In the genomic region with DNA sequence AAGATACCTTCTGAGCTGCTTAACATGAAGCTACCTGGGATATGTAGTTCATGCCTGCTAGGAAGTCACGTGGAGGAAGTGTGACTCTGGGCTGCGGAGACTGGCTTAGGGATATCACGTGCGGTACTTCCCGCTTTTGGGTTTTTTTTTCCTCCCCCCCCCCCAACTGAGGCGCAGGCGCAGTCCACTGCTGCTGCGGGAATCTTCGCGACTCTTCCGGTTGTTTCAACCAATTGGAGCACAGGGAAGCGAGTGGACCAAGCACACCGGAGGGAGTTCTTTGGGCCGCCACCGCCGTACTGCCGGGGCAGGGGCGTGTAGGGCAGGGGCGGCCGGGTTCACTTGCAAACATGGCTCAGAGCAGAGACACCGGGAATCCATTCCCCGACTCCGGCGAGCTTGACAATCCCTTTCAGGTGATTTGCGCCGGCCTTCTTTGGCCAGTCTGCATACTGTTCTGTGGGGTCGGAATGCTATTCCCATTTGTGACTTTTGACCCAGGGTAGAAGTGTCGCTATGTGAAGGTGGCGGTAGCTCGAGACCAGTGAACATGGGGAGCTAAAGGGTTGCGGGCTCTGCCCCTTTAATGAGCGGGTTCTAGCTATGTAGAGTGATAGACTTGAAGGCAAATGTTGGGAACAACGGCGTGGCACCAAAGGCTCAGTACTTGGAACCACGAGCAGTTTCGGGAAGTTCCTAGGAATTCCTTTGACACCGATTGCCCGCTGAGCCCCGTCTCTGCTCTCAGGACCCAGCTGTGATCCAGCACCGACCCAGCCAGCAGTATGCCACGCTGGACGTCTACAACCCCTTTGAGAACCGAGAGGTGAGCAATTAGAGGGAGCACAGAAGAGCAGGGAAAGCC, we compare ENCODE assay signal across 7 mouse cellular contexts. TPM values are rescaled to one million over a fixed set of nuclear protein-coding genes. Genes with fewer than 3 reads are reported as not detected.
A peak's percentile ranks its signal among the peaks of the same experiment; 100 is the strongest.
DNase-seq lines count a peak whose midpoint lies in the region; ATAC-seq lines count a peak whose summit lies in the region.

Gene Scamp3, plus strand, starts transcription at position 232 of the 865 bp plus-strand sequence.

- no peaks in the 10 kb centered on the region for H3K27me3 ChIP-seq in embryonic facial prominence, embryonic 11.5 days (ENCODE audit: control insufficient read depth, insufficient read depth, low read length)
- H3K27me3 ChIP-seq in limb, embryonic 10.5 days (ENCODE audit: low read depth, poor library complexity, severe bottlenecking) = no peaks in the 10 kb centered on the region
- H3K27me3 ChIP-seq in midbrain, embryonic 13.5 days = no peaks in the 10 kb centered on the region

- peak within 1 kb of the TSS; percentile 80 for H3K4me3 ChIP-seq in embryonic facial prominence, embryonic 11.5 days (ENCODE audit: low read depth, low read length)
- H3K4me3 ChIP-seq in limb, embryonic 10.5 days = peak within 1 kb of the TSS; percentile 75
- peak within 1 kb of the TSS; percentile 74 for H3K4me3 ChIP-seq in midbrain, embryonic 13.5 days (replicated peaks)

- peak; percentile 92 for DNase-seq in adrenal gland, postnatal 14 days
- peak; percentile 96 for DNase-seq in embryonic facial prominence, embryonic 11.5 days (ENCODE audit: low spot score)
- DNase-seq in kidney, adult 11 months = peak; percentile 95
- DNase-seq in limb, embryonic 10.5 days (ENCODE audit: low spot score) = peak; percentile 97
- DNase-seq in spleen, adult 12 weeks (ENCODE audit: low spot score) = peak; percentile 64

- H3K4me1 ChIP-seq in embryonic facial prominence, embryonic 11.5 days (ENCODE audit: control insufficient read depth, insufficient read depth, low read length) = peaks cover 3% of the 10 kb centered on the region; the same call in 1 of the 2 replicates
- peaks cover 22% of the 10 kb centered on the region for H3K4me1 ChIP-seq in limb, embryonic 10.5 days
- H3K4me1 ChIP-seq in midbrain, embryonic 13.5 days (replicated peaks) = peaks cover 16% of the 10 kb centered on the region

- H3K9ac ChIP-seq in embryonic facial prominence, embryonic 11.5 days (replicated peaks; ENCODE audit: low read length) = peak within 1 kb of the TSS; percentile 80
- H3K9ac ChIP-seq in midbrain, embryonic 13.5 days (replicated peaks) = peak within 1 kb of the TSS; percentile 78

- WGBS in embryonic facial prominence, embryonic 11.5 days = under 1% methylated on average over 43 of the region's 43 CpGs
- WGBS in limb, embryonic 10.5 days = under 1% methylated on average over 43 of the region's 43 CpGs
- under 1% methylated on average over 43 of the region's 43 CpGs for WGBS in midbrain, embryonic 13.5 days

- no peaks in the 10 kb centered on the region for H3K9me3 ChIP-seq in embryonic facial prominence, embryonic 11.5 days (replicated peaks; ENCODE audit: control insufficient read depth, low read length)
- H3K9me3 ChIP-seq in limb, embryonic 10.5 days (replicated peaks) = no peaks in the 10 kb centered on the region
- H3K9me3 ChIP-seq in midbrain, embryonic 13.5 days = no peaks in the 10 kb centered on the region

- H3K27ac ChIP-seq in embryonic facial prominence, embryonic 11.5 days (replicated peaks; ENCODE audit: low read depth, low read length) = peak within 1 kb of the TSS; percentile 7; the same call in 1 of the 2 replicates
- H3K27ac ChIP-seq in limb, embryonic 10.5 days = peak within 1 kb of the TSS; percentile 85
- H3K27ac ChIP-seq in midbrain, embryonic 13.5 days = peak within 1 kb of the TSS; percentile 76

- H3K36me3 ChIP-seq in embryonic facial prominence, embryonic 11.5 days (replicated peaks; ENCODE audit: control insufficient read depth, insufficient read depth, low read depth, low read length) = peaks cover 26% of the 10 kb centered on the region
- H3K36me3 ChIP-seq in limb, embryonic 10.5 days = peaks cover 80% of the 10 kb centered on the region
- H3K36me3 ChIP-seq in midbrain, embryonic 13.5 days = peaks cover 78% of the 10 kb centered on the region

- H3K4me2 ChIP-seq in embryonic facial prominence, embryonic 11.5 days (ENCODE audit: low read depth, low read length) = peak within 1 kb of the TSS; percentile 70
- peak within 1 kb of the TSS; percentile 91 for H3K4me2 ChIP-seq in midbrain, embryonic 13.5 days (replicated peaks)

- peak; percentile 92 for ATAC-seq in embryonic facial prominence, embryonic 11.5 days (replicated peaks; ENCODE audit: insufficient number of reproducible peaks, low FRiP score, low TSS enrichment, low read depth)
- peak; percentile 93 for ATAC-seq in granulocyte monocyte progenitor cell, adult 5-6 weeks (replicated peaks; ENCODE audit: poor library complexity, severe bottlenecking)
- ATAC-seq in midbrain, embryonic 13.5 days = peak; percentile 97

RNA-seq across cellular contexts. Expression of gene Scamp3, which starts in this region (rescaled TPM):
- 75.4 and 76.9 TPM in 2 replicates for total RNA-seq in adrenal gland, postnatal 14 days (2021)
- 80.5 and 91.1 TPM in 2 replicates for polyA plus RNA-seq in embryonic facial prominence, embryonic 11.5 days (2014; fragmentation: Nextera tagmentation; extraction: Ambion mirVana)
- 59.6 and 99.0 TPM in 2 replicates for total RNA-seq in granulocyte monocyte progenitor cell, adult 5-6 weeks (2014; fragmentation: Nextera tagmentation)
- 32.9 and 37.2 TPM in 2 replicates for total RNA-seq in granulocyte monocyte progenitor cell, adult 5-6 weeks (2017)
- 115 and 119 TPM in 2 replicates for polyA plus RNA-seq in limb, embryonic 10.5 days (2016; fragmentation: Nextera tagmentation; extraction: Ambion mirVana)
- 110 and 116 TPM in 2 replicates for polyA plus RNA-seq in midbrain, embryonic 13.5 days (2015; fragmentation: Nextera tagmentation; extraction: Ambion mirVana)

Comparison
In these comparisons a context has a peak if more than half of its experiments do, and no peak if none do; other contexts are left out.
1. Peak in every context shown above with its lines: DNase-seq, ATAC-seq, H3K4me3 ChIP-seq and H3K27ac ChIP-seq.
2. H3K27ac ChIP-seq: peak in every context shown above with its lines; median percentile 85 in limb, embryonic 10.5 days; 76 in midbrain, embryonic 13.5 days; 7 in embryonic facial prominence, embryonic 11.5 days.